Mouse (Mus musculus) adrenal gland, adult 8-10 months (tissue): ENCODE measurements around the gene Sept12. TPM values are rescaled to one million over a fixed set of nuclear protein-coding genes. Genes with fewer than 3 reads are reported as not detected.

Experiments used
- DNase-seq: peaks from one replicate; pipeline ENCODE4 v3.0.0; 2022
- total RNA-seq, 4 experiments: library from RNA; stranded (reverse); gene quantifications; 2 replicates each; pipeline ENCODE4 v1.2.4; 2022

Sept12 gene
- not detected for total RNA-seq

GRCm38 (mm10) chr16:4997553-4997952, at the start of gene Sept12:
TSS of gene Sept12 (minus strand) at chr16:4997852.
- DNase-seq = no peak

GRCm38 (mm10) chr16:5045322-5045721, 47.7 kb upstream of the Sept12 start:
- no peak for DNase-seq

- DNase-seq = no peak
Observed at GRCm38 (mm10) chr16:5036649-5037234, 39.1 kb upstream of the Sept12 start.

GRCm38 (mm10) chr16:5035591-5035990, 37.9 kb upstream of the Sept12 start:
- DNase-seq = no peak

GRCm38 (mm10) chr16:5029847-5030246, 32.2 kb upstream of the Sept12 start:
- no peak for DNase-seq

- DNase-seq = no peak
Observed at GRCm38 (mm10) chr16:5024021-5024420, 26.4 kb upstream of the Sept12 start.

- DNase-seq = no peak
Observed at GRCm38 (mm10) chr16:5014578-5014977, 16.9 kb upstream of the Sept12 start.

- peak; percentile 99 for DNase-seq
Observed at GRCm38 (mm10) chr16:5013054-5013838, 15.6 kb upstream of the Sept12 start, which contains the start of gene Rogdi. TSS of gene Rogdi (minus strand) at chr16:5013553.

- DNase-seq = no peak
Observed at GRCm38 (mm10) chr16:5012036-5013005, 14.7 kb upstream of the Sept12 start.

GRCm38 (mm10) chr16:5011285-5011684, 13.6 kb upstream of the Sept12 start:
- no peak for DNase-seq

GRCm38 (mm10) chr16:5010371-5010935, 12.8 kb upstream of the Sept12 start:
- no peak for DNase-seq

GRCm38 (mm10) chr16:5008076-5008475, 10.4 kb upstream of the Sept12 start:
- no peak for DNase-seq

- no peak for DNase-seq
Observed at GRCm38 (mm10) chr16:5007492-5007891, 9.8 kb upstream of the Sept12 start.

GRCm38 (mm10) chr16:5007067-5007466, 9.4 kb upstream of the Sept12 start, which contains the start of gene Smim22:
TSS of gene Smim22 (plus strand) at chr16:5007288.
- DNase-seq = no peak

GRCm38 (mm10) chr16:5000611-5001010, 3.0 kb upstream of the Sept12 start:
- no peak for DNase-seq

GRCm38 (mm10) chr16:4998984-4999383, 1.3 kb upstream of the Sept12 start:
- DNase-seq = no peak

- no peak for DNase-seq
Observed at GRCm38 (mm10) chr16:4993276-4993675, 4.4 kb downstream of the Sept12 start.

- DNase-seq = no peak
Observed at GRCm38 (mm10) chr16:4984717-4985116, 12.9 kb downstream of the Sept12 start.

- no peak for DNase-seq
Observed at GRCm38 (mm10) chr16:4979755-4980380, 17.8 kb downstream of the Sept12 start.

- DNase-seq = no peak
Observed at GRCm38 (mm10) chr16:4978275-4979051, 19.2 kb downstream of the Sept12 start.

GRCm38 (mm10) chr16:4976180-4976579, 21.5 kb downstream of the Sept12 start:
- DNase-seq = no peak
